Mouse (Mus musculus) monocyte, adult 5-6 weeks (primary cell): ENCODE measurements around the gene Atp5g1. TPM values are rescaled to one million over a fixed set of nuclear protein-coding genes. Genes with fewer than 3 reads are reported as not detected.

Experiments
- ATAC-seq: fragments of 153-309, 156-312 bp; replicated peaks from 2 replicates; pipeline ENCODE4 v1.8.0; 2017; ENCODE audit warnings: mild to moderate bottlenecking; ENCODE audit not compliant: low TSS enrichment, insufficient number of reproducible peaks, severe bottlenecking, poor library complexity, low FRiP score
- total RNA-seq: library from RNA; stranded (forward); fragments of 200-1000, 200-491, 200-594 nt; gene quantifications from 3 replicates; pipeline ENCODE4 v1.2.3, GENCODE M21; 2017

Atp5g1 gene
- total RNA-seq, 1 experiment from 2014 or later = 31.3 TPM

GRCm38 (mm10) chr11:96074351-96075176, 906 bp downstream of the Atp5g1 start:
- ATAC-seq = no peak

GRCm38 (mm10) chr11:96073295-96073993, 2.0 kb downstream of the Atp5g1 start:
- ATAC-seq = no peak

GRCm38 (mm10) chr11:96071013-96071412, 4.5 kb downstream of the Atp5g1 start:
- no peak for ATAC-seq

- no peak for ATAC-seq
These were observed 5.1 kb downstream of the Atp5g1 start for GRCm38 (mm10) chr11:96070353-96070752.

GRCm38 (mm10) chr11:96068231-96068630, 7.2 kb downstream of the Atp5g1 start:
- no peak for ATAC-seq

DNA sequence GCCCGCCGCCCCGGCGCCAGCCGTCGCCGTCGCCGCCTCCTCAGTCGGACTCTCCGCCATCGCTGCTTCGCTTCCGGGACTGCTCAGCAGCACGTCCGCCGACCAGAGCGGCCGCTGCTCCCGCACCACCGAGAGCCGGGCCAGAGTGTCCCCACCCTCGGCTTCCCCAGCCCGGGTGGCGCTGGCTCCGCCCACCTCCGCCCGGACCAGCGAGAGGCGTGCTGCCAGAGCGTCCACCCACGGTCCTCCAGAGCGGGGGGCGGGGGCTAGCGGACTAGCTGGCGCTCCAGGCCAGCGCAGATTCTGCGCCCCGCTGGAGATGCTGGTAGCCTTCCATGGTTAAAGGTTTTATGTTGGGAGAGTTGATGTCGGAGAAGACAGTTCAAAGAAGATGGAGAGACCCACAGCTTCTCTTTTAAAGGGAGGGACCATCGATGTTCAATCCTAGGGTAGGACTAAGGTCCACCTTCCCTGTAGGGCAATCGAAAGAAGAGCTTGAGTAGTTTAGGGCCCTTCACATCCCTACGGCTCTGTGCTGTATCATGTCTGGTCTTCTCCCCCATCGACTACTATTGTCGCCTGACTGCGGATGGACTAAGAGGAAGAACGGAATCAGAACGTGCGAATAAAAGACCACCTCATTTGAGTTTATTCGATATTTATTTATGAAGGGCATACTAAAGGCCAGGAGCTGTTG, 10.1 kb downstream of the Atp5g1 start, which contains the start of gene Ube2z:
Ube2z (minus strand) TSS at position 174 of the 697 bp plus-strand sequence.
- ATAC-seq = peak; percentile 91

DNA sequence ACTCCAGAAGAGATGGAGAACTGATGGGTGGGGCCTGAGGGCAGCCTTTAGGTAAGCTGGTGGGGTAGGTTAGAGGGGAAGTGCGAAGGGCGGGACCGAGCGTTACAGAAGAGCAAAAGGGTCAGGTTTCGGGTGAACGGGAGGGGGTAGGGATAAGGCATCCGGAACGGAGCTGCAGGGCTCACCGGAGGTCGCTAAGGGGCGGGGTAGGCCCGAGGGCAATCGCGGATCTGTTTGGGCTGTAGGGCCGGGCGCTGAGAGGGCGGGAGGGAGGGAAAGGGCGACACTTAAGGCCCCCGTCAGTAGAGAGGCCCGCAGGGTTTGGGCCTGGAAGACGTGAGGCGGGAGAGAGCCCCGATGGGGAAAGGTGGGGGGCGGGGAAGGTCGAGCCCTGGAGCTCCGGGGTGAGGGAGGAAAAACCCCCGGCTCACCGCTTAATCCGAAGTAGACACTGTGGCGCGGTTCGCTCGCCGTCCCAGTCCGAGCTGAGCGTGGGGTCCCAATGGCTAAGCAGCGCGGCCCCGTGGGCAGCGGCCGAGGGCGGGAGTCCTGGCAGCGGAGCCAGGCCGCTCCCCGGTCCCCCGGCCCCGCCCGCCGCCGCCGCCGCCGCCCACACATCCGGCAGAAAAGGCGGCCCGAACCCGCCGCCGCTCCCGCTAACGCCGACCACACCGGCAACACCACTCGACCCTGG, 10.8 kb downstream of the Atp5g1 start:
- ATAC-seq = peak; percentile 27; the same call in 1 of the 2 replicates

DNA sequence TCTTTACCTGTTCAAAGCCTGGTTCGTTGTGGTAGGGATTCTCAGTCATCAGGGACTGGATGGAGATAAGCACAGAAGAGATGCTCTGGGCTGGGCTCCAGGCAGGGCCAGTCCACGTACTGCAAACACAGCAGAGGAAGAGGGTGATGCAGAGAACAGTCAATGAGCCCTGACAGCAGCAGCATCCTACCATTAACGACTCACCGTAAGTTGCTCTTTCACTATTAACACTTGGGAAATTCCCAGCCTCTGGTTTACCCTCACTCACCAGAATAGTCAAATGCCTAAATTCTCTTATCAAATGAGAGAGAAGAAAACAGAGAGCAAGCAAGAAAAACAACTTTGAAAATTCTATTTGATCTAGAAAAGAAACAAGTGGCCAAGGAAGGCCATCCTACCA, 17.2 kb downstream of the Atp5g1 start:
- ATAC-seq = no peak

DNA sequence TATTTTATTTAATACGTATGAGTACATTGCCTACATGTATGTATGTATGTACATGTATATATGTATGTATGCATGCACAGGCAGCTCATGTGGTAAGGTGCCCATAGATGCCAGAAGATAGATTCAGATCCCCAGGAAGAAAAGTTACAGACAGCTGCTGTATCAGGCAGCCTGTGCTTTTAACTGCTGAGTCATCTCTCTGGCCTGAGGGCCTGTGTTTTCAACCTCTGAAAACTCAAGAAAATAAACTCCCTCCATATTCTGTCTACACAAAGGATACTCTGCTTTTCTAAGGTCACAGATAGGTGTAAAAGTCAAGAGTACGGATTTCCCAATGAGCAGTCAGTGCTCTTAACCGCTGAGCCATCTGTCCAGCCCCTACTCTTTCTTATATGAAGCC, 24.6 kb downstream of the Atp5g1 start:
- no peak for ATAC-seq

DNA sequence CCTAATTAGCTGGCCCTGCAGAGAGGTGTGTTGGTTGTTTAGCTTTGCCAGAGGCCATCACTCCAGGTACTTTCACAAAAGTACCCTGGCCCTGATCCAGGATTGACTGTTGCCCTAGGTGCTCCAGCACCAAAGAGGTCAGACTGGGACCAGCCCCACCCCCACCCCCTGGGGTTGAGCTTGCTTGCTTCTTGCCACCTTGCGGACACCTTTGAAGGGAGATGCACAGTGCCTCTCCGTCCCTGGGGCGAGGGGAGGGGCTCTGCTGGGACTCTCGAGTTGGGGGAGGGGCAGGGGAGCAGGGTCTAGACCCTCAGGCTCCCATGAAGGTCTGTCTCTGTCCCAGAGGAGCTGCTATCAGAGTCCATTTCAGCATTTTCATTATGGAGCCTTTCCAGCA, 25.5 kb downstream of the Atp5g1 start:
- ATAC-seq = no peak

GRCm38 (mm10) chr11:96047469-96048373, 27.7 kb downstream of the Atp5g1 start:
- no peak for ATAC-seq

DNA sequence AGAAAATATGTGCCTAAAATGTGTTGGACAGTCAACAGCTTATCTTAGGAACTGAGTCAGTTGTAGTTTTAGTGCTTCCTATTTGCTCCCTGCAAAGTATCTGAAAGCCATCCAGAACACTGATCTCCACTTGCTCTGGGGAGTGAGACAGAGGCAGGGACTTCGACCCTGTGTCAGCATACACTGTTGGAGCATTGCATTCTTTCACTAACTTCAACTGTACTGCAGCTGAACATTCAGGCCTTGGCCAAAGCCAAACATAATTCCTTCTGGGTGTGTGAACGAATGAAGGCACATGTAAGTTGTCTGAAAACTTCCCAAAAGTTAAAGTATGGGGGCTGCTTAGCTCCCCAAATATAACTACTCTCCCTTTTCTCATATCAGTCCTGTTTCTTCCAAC, 28.7 kb downstream of the Atp5g1 start:
- no peak for ATAC-seq

DNA sequence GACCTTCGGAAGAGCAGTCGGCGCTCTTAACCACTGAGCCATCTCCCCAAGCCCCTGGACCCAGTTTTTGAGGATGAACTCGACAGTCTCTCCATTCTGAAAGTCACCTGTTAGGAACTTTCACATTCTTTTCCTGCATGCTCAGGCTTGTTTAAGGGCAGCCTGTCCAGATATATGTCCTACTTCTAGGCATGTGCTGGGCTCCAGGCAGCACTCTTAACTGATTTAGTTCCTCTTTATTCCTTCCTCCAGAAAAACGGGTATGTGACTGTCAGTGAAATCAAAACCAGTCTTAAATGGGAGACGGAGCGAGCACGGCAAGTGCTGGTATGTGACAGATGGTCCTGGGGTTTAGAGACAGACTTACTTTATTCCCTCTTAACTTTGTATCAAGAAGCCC, 29.4 kb downstream of the Atp5g1 start:
- no peak for ATAC-seq

DNA sequence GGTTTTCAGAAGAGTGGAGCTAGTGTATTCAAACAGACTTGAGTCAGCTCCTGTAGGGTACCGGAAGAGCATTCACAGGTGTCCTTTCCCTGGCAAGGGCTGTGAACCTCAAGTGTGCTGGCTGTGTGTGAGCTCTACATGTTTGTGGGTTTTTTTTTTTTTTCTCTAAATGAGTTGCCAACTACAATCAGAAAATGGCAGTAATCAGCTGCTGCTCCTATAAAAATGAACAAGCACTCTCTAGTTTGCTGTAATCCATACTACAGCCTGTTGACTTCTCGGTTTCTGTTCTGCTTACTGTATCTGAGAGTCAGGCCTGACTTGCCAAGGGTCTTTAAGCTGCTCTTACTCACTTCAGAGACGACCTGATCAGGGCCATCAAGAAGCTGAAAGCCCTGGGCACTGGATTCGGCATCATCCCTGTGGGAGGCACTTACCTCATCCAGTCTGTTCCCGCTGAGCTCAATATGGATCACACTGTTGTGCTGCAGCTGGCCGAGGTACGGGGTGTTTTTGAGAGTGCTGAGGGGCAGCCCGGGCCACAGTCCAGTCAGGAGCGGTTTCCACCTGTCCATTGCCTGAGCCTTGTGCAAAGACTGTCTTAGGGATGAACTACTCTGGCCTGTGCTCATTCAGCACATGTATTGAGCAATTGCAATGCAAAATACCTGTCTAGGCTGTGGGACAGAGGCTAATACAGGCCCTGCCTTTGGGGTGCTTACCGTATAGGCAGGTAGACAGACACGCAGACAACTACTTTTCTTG, 30.5 kb downstream of the Atp5g1 start:
- ATAC-seq = no peak

GRCm38 (mm10) chr11:96038560-96038959, 36.9 kb downstream of the Atp5g1 start:
- ATAC-seq = no peak

DNA sequence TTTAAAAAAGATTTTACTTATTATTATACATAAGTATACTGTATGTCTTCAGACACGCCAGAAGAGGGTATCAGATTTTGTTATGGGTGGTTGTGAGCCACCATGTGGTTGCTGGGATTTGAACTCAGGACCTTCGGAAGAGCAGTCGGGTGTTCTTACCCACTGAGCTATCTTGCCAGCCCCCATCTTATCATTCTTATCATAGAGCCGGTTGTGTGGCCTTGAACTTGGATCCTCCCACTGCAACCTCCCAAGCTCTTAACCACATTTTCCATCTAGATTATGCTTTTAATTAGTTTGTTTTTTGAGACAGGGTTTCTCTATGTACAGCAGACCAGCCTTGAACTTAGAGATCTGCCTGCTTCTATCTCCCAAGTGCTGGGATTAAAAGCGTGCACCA, 38.0 kb downstream of the Atp5g1 start:
- ATAC-seq = no peak

DNA sequence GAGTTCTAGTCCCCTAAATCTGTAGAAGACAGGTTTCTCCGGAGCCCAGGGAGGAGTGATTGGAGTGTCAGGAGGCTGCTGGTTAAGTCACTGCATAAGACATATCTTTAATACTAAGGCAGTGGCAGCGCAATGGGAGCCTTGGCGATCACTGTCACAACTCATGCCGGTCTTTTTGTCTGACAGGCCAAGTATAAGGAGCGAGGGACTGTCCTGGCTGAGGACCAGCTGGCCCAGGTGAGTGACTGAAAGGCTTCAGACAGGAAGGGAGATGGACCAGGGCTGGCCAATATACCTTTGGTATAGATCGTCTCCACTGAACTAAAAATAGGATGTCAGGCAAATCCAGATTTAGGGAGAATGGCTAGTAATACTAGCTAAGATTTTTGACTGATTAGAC, 40.3 kb downstream of the Atp5g1 start:
- ATAC-seq = no peak
